Mouse (Mus musculus) megakaryocyte, embryonic 14.5 days (primary cell): ENCODE data around the gene Ppy.

Source experiments
- FLI1 ChIP-seq: IDR thresholded peaks from 2 replicates; pipeline ENCODE4 v1.6.1; 2012; ENCODE audit warnings: low read length, inconsistent platforms, mixed read lengths
- GATA1 ChIP-seq: IDR thresholded peaks from 3 replicates; pipeline ENCODE4 v1.6.1; 2012; ENCODE audit warnings: mixed read lengths, low read length, inconsistent platforms, borderline replicate concordance

DNA sequence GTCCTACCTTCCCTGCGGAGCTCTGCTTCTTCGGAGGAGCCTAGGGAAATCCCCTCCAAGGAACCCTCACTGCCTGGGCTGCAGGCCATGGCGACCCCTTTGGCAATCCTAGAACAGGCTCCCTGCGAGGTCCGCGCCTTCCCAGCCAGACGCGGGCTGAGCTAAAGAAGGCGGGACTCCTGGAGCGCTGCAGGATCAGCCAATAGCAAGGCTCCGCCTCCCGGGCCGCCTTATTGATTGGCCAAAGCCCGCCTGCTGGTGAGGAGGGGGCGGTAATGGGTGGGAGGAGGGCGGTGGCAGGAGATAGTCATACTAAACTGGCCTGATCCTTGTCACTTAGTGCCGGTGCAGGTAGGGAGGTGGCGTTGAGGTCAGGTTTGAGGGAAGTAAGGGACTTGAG is 18.8 kb downstream of the Ppy start:
- no peak for TF ChIP-seq GATA1
- no peak for TF ChIP-seq FLI1
